Mouse (Mus musculus) thymus, adult 2 months (tissue): ENCODE measurements around the gene Akt1. TPM values are rescaled to one million over a fixed set of nuclear protein-coding genes. Genes with fewer than 3 reads are reported as not detected.

Source experiments
- DNase-seq: peaks from one replicate; pipeline ENCODE4 v3.0.0; 2021
- H3K27ac ChIP-seq: fragments of 200-500 bp; 2 replicates; pipeline ENCODE4 v1.5.1; 2012; ENCODE audit warnings: low read length, control low read depth; ENCODE audit not compliant: control insufficient read depth, insufficient read depth
- H3K27me3 ChIP-seq: fragments of 200-500 bp; 2 replicates; pipeline ENCODE4 v1.6.1; 2012; ENCODE audit warnings: mild to moderate bottlenecking, low read length, moderate library complexity, mixed read lengths; ENCODE audit not compliant: control insufficient read depth, insufficient read depth
- H3K36me3 ChIP-seq: fragments of 200-500 bp; 2 replicates; pipeline ENCODE4 v1.6.1; 2012; ENCODE audit warnings: mild to moderate bottlenecking, low read length, moderate library complexity; ENCODE audit not compliant: control insufficient read depth, insufficient read depth
- H3K4me1 ChIP-seq: fragments of 200-500 bp; replicated peaks from 2 replicates; pipeline ENCODE4 v1.6.1; 2012; ENCODE audit warnings: low read length; ENCODE audit not compliant: control insufficient read depth, insufficient read depth
- H3K4me3 ChIP-seq: fragments of 200-500 bp; 2 replicates; pipeline ENCODE4 v1.5.1; 2012; ENCODE audit warnings: mild to moderate bottlenecking, low read length, control low read depth, moderate library complexity; ENCODE audit not compliant: control insufficient read depth, insufficient read depth
- CTCF ChIP-seq: fragments of 200-500 bp; IDR thresholded peaks from 2 replicates; pipeline ENCODE4 v1.5.1; 2012; ENCODE audit warnings: mild to moderate bottlenecking, control low read depth, low read length, moderate library complexity, borderline replicate concordance; ENCODE audit not compliant: control insufficient read depth, poor library complexity, insufficient read depth; ENCODE audit errors: extremely low read depth
- POLR2A ChIP-seq: fragments of 200-500 bp; IDR thresholded peaks from 2 replicates; pipeline ENCODE4 v1.6.1; 2012; ENCODE audit warnings: mild to moderate bottlenecking, low read length, control low read depth, moderate library complexity; ENCODE audit not compliant: control insufficient read depth, poor library complexity, insufficient read depth; ENCODE audit errors: extremely low read depth
- WGBS: fragments of 180-500 bp; shearing (Covaris S2); methylation state at CpG from one replicate; pipeline ENCODE4 v1.1.7; 2018; 5-methylcytosine and 5-hydroxymethylcytosine counted together
- polyA plus RNA-seq: library from polyadenylated mRNA; depleted of rRNA; stranded (reverse); fragments of >200 nt; gene quantifications from 2 replicates; pipeline ENCODE4 v1.2.3, GENCODE M21; 2012

Akt1 gene
- polyA plus RNA-seq, 1 experiment: 220 TPM

DNA sequence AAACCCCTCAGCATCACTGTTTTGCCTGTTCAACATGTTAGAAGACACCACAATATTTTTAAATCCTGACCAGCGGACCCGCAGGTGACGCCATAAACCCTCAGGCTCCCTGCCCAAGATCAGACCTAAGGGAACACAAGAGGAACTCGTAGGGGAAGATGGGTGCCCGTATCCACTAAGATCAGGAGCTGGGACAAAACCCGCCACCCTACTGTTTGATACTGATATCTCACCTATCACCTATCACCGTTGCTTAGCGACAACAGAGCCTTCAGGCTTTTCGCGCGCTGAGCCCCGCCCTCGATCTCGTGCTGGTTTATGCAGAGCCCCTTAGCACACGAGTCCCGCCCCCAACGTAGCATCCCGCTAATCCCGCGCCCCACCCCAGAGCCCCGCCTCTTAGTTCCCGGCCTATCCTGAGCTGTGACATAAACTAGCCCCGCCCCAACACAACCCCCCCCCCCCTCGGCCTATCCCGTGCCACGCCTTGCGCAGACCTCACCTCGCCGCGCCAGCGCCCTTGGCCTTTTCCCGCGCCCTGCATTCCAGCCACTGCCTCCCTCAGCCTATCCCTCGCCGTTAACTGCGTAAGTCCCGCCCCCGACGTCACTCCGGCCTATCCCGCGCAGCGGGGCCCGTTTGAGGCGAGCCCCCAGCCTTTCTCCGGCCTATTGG is 30.4 kb downstream of the Akt1 start, which contains the start of gene Siva1:
Gene Siva1 (plus strand): TSS at position 500 of the 675 bp plus-strand sequence.
- Histone ChIP-seq H3K27ac (no peak within 1 kb of the TSS), H3K27me3 (no peaks in the 10 kb centered on the region), H3K4me3 (peak within 1 kb of the TSS; percentile 65), H3K4me1 (peaks cover 37% of the 10 kb centered on the region), H3K36me3 (no peaks in the 10 kb centered on the region)
- DNase-seq: peak; percentile 98
- TF ChIP-seq CTCF (0 out of 2 replicates have a peak, but pooled peaks have one; percentile 50), POLR2A (no peak)
- 1% methylated on average over 45 of the region's 46 CpGs for WGBS

DNA sequence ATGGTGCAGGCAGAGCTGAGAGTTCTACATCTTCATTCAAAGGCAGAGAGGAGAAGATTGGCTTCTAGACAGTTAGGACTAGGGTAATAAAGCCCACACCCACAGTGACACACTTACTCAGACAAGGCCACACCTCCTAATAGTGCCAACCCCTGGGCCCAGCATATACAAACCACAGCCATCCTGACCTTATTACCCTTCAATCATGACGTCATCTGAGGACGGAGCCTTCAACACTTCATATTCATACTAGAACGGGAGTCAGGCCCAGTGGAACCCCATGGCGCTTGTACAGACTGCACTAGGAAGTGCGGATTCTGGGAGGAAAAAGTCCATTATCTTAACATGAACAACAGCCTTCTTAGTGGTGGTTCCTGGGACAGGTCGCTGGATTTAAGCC is 31.6 kb downstream of the Akt1 start:
- no peaks in the 10 kb centered on the region for H3K36me3 ChIP-seq
- DNase-seq: no peak
- H3K4me1 ChIP-seq: peaks cover 28% of the 10 kb centered on the region
- H3K27ac ChIP-seq: no peak overlapping the region
- no peak overlapping the region for H3K4me3 ChIP-seq
- no peak for TF ChIP-seq POLR2A
- H3K27me3 ChIP-seq: no peaks in the 10 kb centered on the region
- WGBS: 96% methylated on average over 6 of the region's 6 CpGs

DNA sequence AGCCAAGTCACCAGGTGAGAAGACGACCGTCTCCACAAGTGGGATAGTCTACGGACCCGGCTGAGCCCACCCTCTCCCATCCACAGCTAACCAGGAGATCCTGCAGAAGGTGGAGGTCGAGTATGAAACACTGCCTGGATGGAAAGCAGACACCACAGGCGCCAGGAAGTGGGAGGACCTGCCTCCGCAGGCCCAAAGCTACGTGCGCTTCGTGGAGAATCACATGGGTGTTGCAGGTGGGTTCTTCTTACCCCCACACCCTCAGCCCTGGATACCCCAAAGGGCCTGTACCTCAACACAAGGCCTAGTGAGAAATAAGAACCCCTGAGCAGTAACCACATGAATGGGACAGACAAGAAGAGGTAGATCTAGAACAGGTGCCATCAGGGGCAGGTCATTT is 35.2 kb downstream of the Akt1 start:
- no peak for TF ChIP-seq CTCF
- no peak for TF ChIP-seq POLR2A
- DNase-seq: no peak
- no peaks in the 10 kb centered on the region for H3K36me3 ChIP-seq
- WGBS: 49% methylated on average over 10 of the region's 10 CpGs
- no peak overlapping the region for H3K27ac ChIP-seq
- H3K4me1 ChIP-seq: peaks cover 13% of the 10 kb centered on the region
- no peak overlapping the region for H3K4me3 ChIP-seq
- H3K27me3 ChIP-seq: no peaks in the 10 kb centered on the region

DNA sequence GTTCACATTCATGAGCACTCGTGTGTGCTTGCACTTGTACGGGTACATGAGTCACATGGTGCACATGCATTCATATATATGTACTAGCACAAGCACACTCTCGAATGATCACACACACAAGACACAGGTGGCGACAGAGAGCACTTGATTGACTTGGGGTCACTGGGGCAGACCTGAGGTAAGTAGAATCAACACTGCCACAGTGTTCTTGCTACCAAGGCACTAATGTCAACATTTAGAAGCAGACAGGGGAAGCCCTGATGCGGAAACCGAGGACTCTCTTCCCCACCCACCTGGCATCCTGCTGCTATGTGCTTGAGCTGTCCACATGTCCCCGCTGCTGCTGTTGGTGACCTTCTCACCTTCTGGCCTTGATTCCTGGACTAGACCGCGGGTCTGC is 41.0 kb downstream of the Akt1 start:
- H3K4me3 ChIP-seq: no peak overlapping the region
- H3K36me3 ChIP-seq: no peaks in the 10 kb centered on the region
- WGBS: 84% methylated on average over 9 of the region's 9 CpGs
- no peak overlapping the region for H3K27ac ChIP-seq
- no peak for DNase-seq
- no peaks in the 10 kb centered on the region for H3K27me3 ChIP-seq
- H3K4me1 ChIP-seq: peaks cover 16% of the 10 kb centered on the region
- TF ChIP-seq CTCF: no peak
- TF ChIP-seq POLR2A: no peak

DNA sequence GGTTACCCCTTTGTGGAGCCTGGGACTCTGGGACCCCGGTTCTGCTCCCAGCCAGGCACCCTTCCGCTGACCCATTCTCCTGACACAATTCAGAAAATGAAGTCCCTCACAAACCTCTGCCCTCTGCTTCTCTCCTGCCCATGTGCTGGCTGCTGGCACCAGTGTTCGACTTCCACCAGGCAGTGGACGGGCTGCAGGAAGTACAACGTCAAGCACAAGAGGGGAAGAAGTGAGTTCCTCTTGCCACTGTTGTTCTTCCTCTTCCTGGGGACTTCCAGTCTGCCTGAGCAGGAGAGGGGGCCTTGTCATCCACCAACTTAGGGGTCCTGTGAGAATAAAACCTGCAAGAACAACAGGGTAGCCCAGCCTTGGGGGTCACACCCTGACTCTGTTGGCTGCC is 41.8 kb downstream of the Akt1 start:
- no peaks in the 10 kb centered on the region for H3K36me3 ChIP-seq
- TF ChIP-seq CTCF (no peak), POLR2A (no peak)
- DNase-seq: no peak
- H3K27me3 ChIP-seq: no peaks in the 10 kb centered on the region
- 71% methylated on average over 5 of the region's 5 CpGs for WGBS
- H3K4me1 ChIP-seq: peaks cover 24% of the 10 kb centered on the region
- no peak overlapping the region for H3K27ac ChIP-seq
- no peak overlapping the region for H3K4me3 ChIP-seq

DNA sequence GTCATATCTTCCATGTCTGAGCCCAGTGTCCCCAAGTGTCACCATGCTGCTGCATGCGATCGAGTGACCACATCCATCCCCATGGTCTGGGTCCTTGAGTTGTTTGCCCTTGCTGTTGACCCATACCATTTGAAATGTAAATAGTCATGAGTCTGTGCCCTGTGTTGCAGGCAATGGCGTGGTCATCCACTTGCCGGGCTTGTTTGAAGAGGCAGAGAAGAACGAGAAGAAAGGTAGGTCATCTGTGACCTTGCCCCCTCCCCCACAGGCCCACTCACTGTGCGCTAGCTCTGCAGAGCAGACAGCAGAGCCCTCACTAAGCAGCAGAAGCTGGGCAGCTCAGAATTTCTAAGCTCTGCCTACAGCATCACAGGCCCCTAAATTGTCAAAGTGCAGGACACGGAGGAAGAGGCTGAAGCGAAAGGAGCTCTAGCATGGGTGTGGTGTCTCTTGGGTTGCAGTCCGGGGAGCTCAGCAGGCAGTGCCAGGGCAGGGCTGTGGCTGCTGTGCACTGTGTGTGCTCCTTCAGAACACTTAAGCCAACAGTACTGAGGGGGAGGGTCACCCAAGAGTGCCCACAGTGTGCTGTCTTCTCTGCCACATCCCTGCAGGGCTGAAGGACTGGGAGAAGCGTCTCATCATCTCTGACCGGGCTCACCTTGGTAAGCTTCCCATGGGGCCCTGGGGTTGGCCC is 42.5 kb downstream of the Akt1 start:
- 95% methylated on average over 11 of the region's 11 CpGs for WGBS
- Histone ChIP-seq H3K4me3 (no peak overlapping the region), H3K4me1 (peaks cover 28% of the 10 kb centered on the region), H3K36me3 (no peaks in the 10 kb centered on the region), H3K27ac (no peak overlapping the region), H3K27me3 (no peaks in the 10 kb centered on the region)
- DNase-seq: no peak
- TF ChIP-seq CTCF (no peak), POLR2A (no peak)

DNA sequence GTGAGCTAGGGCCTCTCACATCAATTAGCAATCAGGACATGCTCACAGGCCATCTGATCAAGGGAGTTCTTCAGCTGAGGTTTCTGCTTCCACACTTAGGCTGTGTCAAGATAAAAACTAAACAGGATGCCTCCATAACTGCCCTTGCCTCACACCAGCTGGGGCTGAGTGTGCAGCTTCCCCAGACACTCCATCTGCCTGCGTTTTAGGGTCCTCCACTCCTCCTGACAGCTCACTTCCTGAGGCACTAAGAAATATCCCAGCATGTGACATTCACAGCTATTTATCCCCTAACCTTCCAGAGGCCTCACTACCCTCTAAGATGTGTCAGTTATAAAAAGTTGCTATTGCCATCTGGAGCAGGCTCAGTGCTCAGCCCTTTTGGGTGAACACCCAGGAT is 43.2 kb downstream of the Akt1 start:
- WGBS: 57% methylated on average over 1 of the region's 1 CpGs
- TF ChIP-seq POLR2A (no peak), CTCF (no peak)
- Histone ChIP-seq H3K36me3 (no peaks in the 10 kb centered on the region), H3K4me1 (peaks cover 29% of the 10 kb centered on the region), H3K4me3 (no peak overlapping the region), H3K27me3 (no peaks in the 10 kb centered on the region), H3K27ac (no peak overlapping the region)
- no peak for DNase-seq
